Mouse (Mus musculus) kidney, postnatal 14 days (tissue): ENCODE results near the gene Lpcat2b.

Experiments used
- DNase-seq: peaks from one replicate; pipeline ENCODE4 v3.0.0; 2022; ENCODE audit warnings: mixed read lengths

Lpcat2b gene

DNA sequence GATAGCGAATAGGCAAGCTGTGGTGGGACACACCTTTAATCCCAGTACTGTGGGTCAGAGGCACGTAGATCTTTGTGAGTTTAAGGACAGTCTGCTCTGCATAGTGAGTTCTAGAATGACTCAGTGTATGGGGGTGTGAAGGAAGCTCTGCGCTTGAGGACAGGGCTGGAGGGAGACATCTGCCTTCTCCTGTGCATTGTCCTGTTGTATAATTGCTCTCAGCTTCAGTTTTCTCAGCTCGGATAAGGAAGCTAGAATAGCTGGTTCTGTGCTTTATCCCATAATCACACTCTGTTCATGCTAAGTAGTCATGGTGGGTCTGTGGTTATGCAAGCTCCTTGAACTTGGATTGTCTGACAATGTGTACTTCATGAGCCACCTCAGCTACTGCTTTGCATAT, 17.4 kb downstream of the Lpcat2b start:
- DNase-seq, result no peak

GRCm38 (mm10) chr5:107449620-107450019, 18.3 kb downstream of the Lpcat2b start:
- DNase-seq, result no peak

GRCm38 (mm10) chr5:107450299-107450698, 18.9 kb downstream of the Lpcat2b start:
- no peak for DNase-seq

GRCm38 (mm10) chr5:107462147-107463076, 31.1 kb downstream of the Lpcat2b start:
- DNase-seq, result no peak

GRCm38 (mm10) chr5:107466501-107466900, 35.2 kb downstream of the Lpcat2b start:
- DNase-seq, result no peak

DNA sequence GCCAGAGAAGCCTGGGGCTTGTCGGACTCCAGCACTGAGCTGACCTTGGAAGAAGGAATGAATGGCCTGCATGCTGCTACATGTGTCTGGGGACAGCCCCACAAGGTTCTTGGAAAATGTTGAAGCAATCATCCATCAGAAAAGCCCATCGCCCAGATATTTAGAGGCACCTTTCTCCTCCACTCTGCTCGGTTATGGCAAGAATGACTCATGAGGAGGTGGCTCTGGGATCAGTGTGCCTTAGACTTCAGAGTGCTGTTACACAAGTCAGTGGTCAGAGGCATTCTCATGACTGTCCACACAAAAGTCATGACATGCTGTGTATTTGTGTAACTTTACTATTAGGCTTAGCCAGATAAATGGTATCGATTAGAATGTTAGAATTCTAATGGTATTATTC, 35.7 kb downstream of the Lpcat2b start:
- no peak for DNase-seq

DNA sequence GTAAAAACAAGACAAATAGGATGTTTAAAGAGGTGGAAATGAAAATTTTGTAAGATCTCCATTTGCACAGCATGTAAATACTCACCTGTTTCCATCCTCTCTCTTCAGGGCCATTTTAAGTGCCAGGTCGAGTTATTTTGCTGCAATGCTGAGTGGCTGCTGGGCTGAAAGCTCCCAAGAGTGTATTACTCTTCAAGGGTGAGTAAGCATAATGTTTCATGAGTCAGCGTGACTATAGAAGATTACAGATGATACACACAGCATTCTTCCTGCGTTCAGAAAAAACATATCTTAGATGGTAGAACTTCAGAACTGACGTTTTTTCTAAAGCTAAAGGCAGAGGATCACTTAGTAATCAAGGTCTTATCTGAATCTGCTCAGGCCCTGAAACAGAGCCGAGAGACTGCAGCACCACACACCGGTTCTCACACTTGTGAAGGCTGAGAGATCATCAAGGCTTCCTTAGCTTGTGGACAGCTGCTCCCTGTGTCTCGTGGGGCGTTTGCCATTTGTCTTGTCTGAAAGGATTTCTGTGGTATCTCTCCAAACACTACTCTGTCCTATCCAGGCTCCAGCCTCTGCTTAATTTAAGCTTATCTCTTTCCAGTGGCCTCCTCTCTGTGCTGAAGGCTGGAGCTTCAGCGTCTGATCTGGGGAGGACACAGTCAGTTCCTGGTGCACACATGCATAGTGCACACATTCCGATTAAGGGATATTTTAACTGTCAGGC, 39.4 kb downstream of the Lpcat2b start:
- no peak for DNase-seq

- no peak for DNase-seq
Measured at GRCm38 (mm10) chr5:107480194-107480593, 48.8 kb downstream of the Lpcat2b start.
